Mouse (Mus musculus) E14TG2a.4 (cell line): ENCODE data around the gene Slc29a3.
A peak's percentile ranks its signal among the peaks of the same experiment; 100 is the strongest.
"Not testable (repeated sequence)": the region's sequence is repeated elsewhere in the genome, so short reads cannot be mapped to it uniquely, and the experiment has no call there.

Experiments
- H3K27me3 ChIP-seq: 2 replicates; pipeline ENCODE4 v1.6.1; 2014; ENCODE audit warnings: low read length, control low read depth; ENCODE audit not compliant: insufficient read depth
- H3K36me3 ChIP-seq: 2 replicates; pipeline ENCODE4 v1.6.1; 2014; ENCODE audit warnings: low read length, control low read depth; ENCODE audit not compliant: insufficient read depth
- H3K4me1 ChIP-seq: replicated peaks from 2 replicates; pipeline ENCODE4 v1.6.1; 2014; ENCODE audit warnings: low read depth, low read length, control low read depth
- H3K4me3 ChIP-seq: replicated peaks from 2 replicates; pipeline ENCODE4 v1.5.1; 2014; ENCODE audit warnings: mild to moderate bottlenecking, low read length
- H3K9me3 ChIP-seq: 2 replicates; pipeline ENCODE4 v1.6.1; 2014; ENCODE audit warnings: low read length, control low read depth
- CTCF ChIP-seq: conservative IDR thresholded peaks from 2 replicates; pipeline ENCODE4 v1.5.1; 2014; ENCODE audit warnings: low read length
- NANOG ChIP-seq: IDR thresholded peaks from 2 replicates; pipeline ENCODE4 v1.6.1; 2014; ENCODE audit warnings: borderline replicate concordance, low read length, mixed read lengths
- POU5F1 ChIP-seq: IDR thresholded peaks from 2 replicates; pipeline ENCODE4 v1.6.1; 2014; ENCODE audit warnings: low read length, borderline replicate concordance

Slc29a3 gene

DNA sequence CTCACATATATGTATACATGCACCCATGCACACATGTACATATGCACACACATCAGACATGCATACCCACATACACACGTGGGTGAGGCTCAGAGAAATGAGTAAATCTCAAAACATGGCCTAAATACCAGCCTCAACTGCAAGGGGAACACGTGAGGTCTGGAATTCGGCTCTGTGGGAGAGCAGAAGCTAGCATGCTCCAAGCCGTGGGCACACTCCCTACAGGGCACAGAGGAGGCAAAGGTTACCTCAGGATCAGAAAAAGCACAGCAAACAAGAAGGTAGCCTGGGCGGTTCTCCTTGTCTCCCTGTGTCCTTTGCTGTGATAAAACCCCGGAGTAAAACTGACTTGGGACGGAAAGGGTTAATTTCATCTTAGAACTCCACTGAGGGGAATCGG is 1.3 kb upstream of the Slc29a3 start:
- H3K4me3 ChIP-seq: no peak overlapping the region
- H3K27me3 ChIP-seq: no peaks in the 10 kb centered on the region
- H3K4me1 ChIP-seq: peaks cover 41% of the 10 kb centered on the region
- peaks cover 24% of the 10 kb centered on the region for H3K9me3 ChIP-seq
- TF ChIP-seq POU5F1: no peak
- no peak for TF ChIP-seq NANOG
- TF ChIP-seq CTCF: no peak
- H3K36me3 ChIP-seq: peaks cover 16% of the 10 kb centered on the region

DNA sequence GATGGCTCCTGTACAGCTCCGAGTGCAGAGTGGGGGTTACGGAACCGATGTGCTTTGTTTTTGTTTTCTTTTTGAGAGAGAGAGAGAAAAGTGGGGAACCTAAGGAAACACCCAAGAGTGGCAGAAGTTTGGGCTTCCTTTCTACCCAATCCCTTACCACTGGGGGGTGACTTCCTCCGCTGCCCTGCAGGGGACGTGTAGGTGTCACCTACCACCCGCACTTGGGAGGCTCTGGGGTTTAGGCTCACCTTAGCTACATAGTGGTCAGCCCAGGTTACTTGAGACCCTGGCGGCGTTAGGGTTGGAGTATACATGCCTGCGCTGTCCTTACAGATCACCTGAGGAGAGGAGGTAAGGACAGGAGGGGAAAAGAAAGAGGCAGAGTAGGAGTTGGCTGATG is 667 bp upstream of the Slc29a3 start:
- H3K4me3 ChIP-seq: peak overlapping the region; percentile 84
- H3K4me1 ChIP-seq: peaks cover 48% of the 10 kb centered on the region
- TF ChIP-seq NANOG (no peak), POU5F1 (no peak), CTCF (no peak)
- no peaks in the 10 kb centered on the region for H3K27me3 ChIP-seq
- H3K36me3 ChIP-seq: peaks cover 22% of the 10 kb centered on the region
- peaks cover 24% of the 10 kb centered on the region for H3K9me3 ChIP-seq

- Histone ChIP-seq H3K4me3 (peak overlapping the region; percentile 52), H3K36me3 (peaks cover 29% of the 10 kb centered on the region), H3K27me3 (no peaks in the 10 kb centered on the region), H3K9me3 (no peaks in the 10 kb centered on the region), H3K4me1 (peaks cover 83% of the 10 kb centered on the region)
- TF ChIP-seq CTCF: no peak
- TF ChIP-seq NANOG: no peak
- no peak for TF ChIP-seq POU5F1
These were observed 4.9 kb downstream of the Slc29a3 start for GRCm38 (mm10) chr10:60747667-60748212.

DNA sequence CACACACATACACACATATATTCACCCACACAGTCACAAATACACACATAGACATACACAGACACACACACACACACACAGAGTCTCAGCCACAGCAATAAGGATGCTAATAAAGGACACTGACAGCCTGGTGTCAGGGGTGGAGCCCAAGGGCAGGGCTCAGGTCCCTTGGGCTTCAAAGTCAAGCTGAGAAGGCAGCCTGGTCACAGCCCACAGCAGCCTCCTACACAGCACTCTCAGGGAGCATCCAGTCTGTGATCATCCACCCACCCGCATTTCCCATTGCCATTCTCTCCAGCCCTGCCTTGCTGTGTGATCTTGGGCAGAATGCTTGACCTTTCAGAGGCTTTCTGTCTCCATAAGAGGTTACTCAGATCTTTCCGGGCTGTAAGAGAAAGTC is 6.1 kb downstream of the Slc29a3 start:
- H3K4me3 ChIP-seq: no peak overlapping the region
- TF ChIP-seq POU5F1: no peak
- no peak for TF ChIP-seq CTCF
- H3K9me3 ChIP-seq: no peaks in the 10 kb centered on the region
- H3K36me3 ChIP-seq: peaks cover 33% of the 10 kb centered on the region
- H3K4me1 ChIP-seq: peaks cover 85% of the 10 kb centered on the region
- H3K27me3 ChIP-seq: no peaks in the 10 kb centered on the region

DNA sequence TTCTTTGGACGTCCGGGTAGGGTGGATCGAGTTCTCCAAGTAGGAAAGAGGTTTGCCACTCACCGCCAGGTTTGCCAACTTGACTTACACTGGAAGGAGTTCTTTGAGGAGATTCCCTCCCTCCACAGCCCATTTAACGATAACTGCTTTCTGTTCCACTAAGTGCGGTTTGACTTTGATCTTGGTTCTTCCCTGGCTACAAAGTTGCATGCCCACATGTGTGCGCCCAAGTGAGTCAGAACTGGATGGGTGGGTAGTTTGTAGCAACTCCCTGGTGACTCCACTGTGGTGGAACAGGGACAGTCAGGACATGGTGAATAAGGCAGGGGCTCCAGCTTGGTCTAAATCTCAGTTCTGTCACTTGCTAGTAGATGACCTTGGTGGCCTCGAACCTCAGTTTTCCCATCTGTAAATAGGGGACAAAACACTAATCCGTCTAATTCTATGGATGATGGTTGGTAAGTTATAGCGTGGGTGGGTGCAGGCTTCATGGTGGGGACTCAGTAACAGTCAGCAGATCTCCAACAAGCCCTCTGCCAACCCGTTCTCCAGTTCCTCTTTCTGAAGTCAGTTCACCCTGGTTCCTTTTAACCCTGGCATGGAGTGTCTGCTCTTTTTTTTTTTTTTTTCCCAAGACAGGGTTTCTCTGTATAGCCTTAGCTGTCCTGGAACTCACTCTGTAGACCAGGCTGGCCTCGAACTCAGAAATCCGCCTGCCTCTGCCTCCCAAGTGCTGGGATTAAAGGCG is 7.9 kb downstream of the Slc29a3 start:
- TF ChIP-seq NANOG (no peak), CTCF (no peak)
- H3K27me3 ChIP-seq: no peaks in the 10 kb centered on the region
- no peaks in the 10 kb centered on the region for H3K9me3 ChIP-seq
- H3K36me3 ChIP-seq: peaks cover 24% of the 10 kb centered on the region
- H3K4me1 ChIP-seq: peaks cover 77% of the 10 kb centered on the region
- H3K4me3 ChIP-seq: no peak overlapping the region

GRCm38 (mm10) chr10:60743681-60744080 is 8.9 kb downstream of the Slc29a3 start:
- Histone ChIP-seq H3K27me3 (no peaks in the 10 kb centered on the region), H3K9me3 (no peaks in the 10 kb centered on the region), H3K4me1 (peaks cover 81% of the 10 kb centered on the region), H3K36me3 (peaks cover 14% of the 10 kb centered on the region), H3K4me3 (no peak overlapping the region)
- TF ChIP-seq NANOG (no peak), CTCF (no peak), POU5F1 (no peak)

GRCm38 (mm10) chr10:60742942-60743341 is 9.7 kb downstream of the Slc29a3 start:
- Histone ChIP-seq H3K36me3 (peaks cover 8% of the 10 kb centered on the region), H3K4me3 (0 out of 2 replicates have a peak overlapping the region, but pooled peaks have one; percentile 23), H3K9me3 (no peaks in the 10 kb centered on the region), H3K27me3 (no peaks in the 10 kb centered on the region), H3K4me1 (peaks cover 78% of the 10 kb centered on the region)
- TF ChIP-seq POU5F1 (no peak), NANOG (no peak), CTCF (no peak)

DNA sequence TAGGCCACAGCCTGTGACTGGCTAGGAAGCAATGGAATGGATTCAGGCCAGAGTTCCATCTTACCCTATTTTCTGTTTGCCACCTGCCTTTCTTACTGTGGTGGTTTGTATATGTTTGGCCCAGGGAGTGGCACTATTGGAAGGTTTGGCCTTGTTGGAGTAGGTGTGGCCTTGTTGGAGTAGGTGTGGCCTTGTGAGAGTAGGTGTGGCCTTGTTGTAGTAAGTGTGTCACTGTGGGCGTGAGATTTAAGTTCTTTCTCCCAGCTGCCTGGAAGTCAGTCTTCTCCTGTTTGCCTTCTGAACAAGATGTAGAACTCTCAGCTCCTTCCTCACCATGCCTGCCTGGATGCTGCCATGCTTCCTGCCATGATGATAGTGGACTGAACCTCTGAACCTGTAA is 10.3 kb downstream of the Slc29a3 start:
- H3K9me3 ChIP-seq, H3K4me3 ChIP-seq, H3K36me3 ChIP-seq, H3K27me3 ChIP-seq: not testable (repeated sequence)
- peaks cover 78% of the 10 kb centered on the region for H3K4me1 ChIP-seq

DNA sequence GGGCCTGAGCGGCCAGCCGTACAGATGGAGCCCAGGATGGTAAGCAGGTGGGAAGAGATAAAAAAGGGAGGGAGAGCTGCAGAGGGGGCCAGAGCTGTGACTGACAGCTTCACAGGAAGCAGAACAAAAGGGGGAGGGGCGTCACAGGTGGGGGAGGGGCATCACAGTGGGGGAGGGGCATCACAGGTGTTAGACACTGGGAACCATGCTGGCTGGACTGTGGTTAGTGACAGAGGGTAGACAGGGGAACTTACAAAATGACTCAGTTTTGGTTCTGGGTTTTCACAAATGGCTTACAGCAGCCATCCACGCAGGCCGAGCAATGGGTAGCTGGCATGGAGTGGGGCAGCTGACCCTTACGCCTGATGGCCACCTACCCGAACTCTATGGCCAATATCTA is 11.2 kb downstream of the Slc29a3 start:
- H3K4me1 ChIP-seq: peaks cover 78% of the 10 kb centered on the region
- H3K36me3 ChIP-seq: peaks cover 10% of the 10 kb centered on the region; the same call in 1 of the 2 replicates
- no peaks in the 10 kb centered on the region for H3K27me3 ChIP-seq
- H3K4me3 ChIP-seq: no peak overlapping the region
- no peaks in the 10 kb centered on the region for H3K9me3 ChIP-seq
- no peak for TF ChIP-seq POU5F1
- TF ChIP-seq CTCF: no peak
- TF ChIP-seq NANOG: no peak
